Mouse (Mus musculus): ENCODE measurements around the gene Fnbp1l. TPM values are rescaled to one million over a fixed set of nuclear protein-coding genes. Genes with fewer than 3 reads are reported as not detected.

The Fnbp1l gene
- polyA plus RNA-seq, 1 experiment from 2014 or later = 56.3 TPM

- 48% methylated on average over 11 of the region's 11 CpGs for WGBS
- TF ChIP-seq CTCF (IDR thresholded peaks at IDR 0.05; ENCODE audit: low read depth) = no peak
- H3K36me3 ChIP-seq (ENCODE audit: insufficient read depth) = peaks cover 8% of the 10 kb centered on the region
- ATAC-seq (ENCODE audit: insufficient read depth) (no peak), DNase-seq (no peak)
- H3K9me3 ChIP-seq (ENCODE audit: low read depth, low read length) = no peaks in the 10 kb centered on the region
- no peak overlapping the region for H3K4me2 ChIP-seq
- peaks cover 9% of the 10 kb centered on the region for H3K4me1 ChIP-seq (ENCODE audit: insufficient read depth)
- H3K9ac ChIP-seq = no peak overlapping the region
- H3K27me3 ChIP-seq (ENCODE audit: insufficient read depth, low read length) = no peaks in the 10 kb centered on the region
- no peak overlapping the region for H3K4me3 ChIP-seq (ENCODE audit: low read depth, low read length)
- peak overlapping the region; percentile 36; the same call in 1 of the 2 replicates for H3K27ac ChIP-seq (ENCODE audit: low read depth)
Observed at GRCm38 (mm10) chr3:122509534-122510239, 109.8 kb downstream of the Fnbp1l start.

GRCm38 (mm10) chr3:122509084-122509483 lies 110.4 kb downstream of the Fnbp1l start:
- peaks cover 8% of the 10 kb centered on the region for H3K36me3 ChIP-seq (ENCODE audit: insufficient read depth)
- H3K27me3 ChIP-seq (ENCODE audit: insufficient read depth, low read length) = no peaks in the 10 kb centered on the region
- H3K27ac ChIP-seq (ENCODE audit: low read depth) = peak overlapping the region; percentile 36; the same call in 1 of the 2 replicates
- H3K4me1 ChIP-seq (ENCODE audit: insufficient read depth) = peaks cover 9% of the 10 kb centered on the region
- 29% methylated on average over 5 of the region's 5 CpGs for WGBS
- DNase-seq (peak; percentile 85), ATAC-seq (ENCODE audit: insufficient read depth) (peak; percentile 41; the same call in 1 of the 2 replicates)
- TF ChIP-seq CTCF (IDR thresholded peaks at IDR 0.05; ENCODE audit: low read depth) = peak; percentile 91
- H3K4me3 ChIP-seq (ENCODE audit: low read depth, low read length) = no peak overlapping the region
- H3K9me3 ChIP-seq (ENCODE audit: low read depth, low read length) = no peaks in the 10 kb centered on the region
- H3K4me2 ChIP-seq = no peak overlapping the region
- no peak overlapping the region for H3K9ac ChIP-seq

- DNase-seq (no peak), ATAC-seq (ENCODE audit: insufficient read depth) (no peak)
- WGBS = 92% methylated on average over 14 of the region's 14 CpGs
- Histone ChIP-seq H3K27ac (ENCODE audit: low read depth) (no peak overlapping the region), H3K36me3 (ENCODE audit: insufficient read depth) (peaks cover 5% of the 10 kb centered on the region), H3K4me2 (no peak overlapping the region), H3K4me1 (ENCODE audit: insufficient read depth) (peaks cover 9% of the 10 kb centered on the region), H3K9me3 (ENCODE audit: low read depth, low read length) (no peaks in the 10 kb centered on the region), H3K27me3 (ENCODE audit: insufficient read depth, low read length) (no peaks in the 10 kb centered on the region), H3K9ac (no peak overlapping the region), H3K4me3 (ENCODE audit: low read depth, low read length) (no peak overlapping the region)
- TF ChIP-seq CTCF (IDR thresholded peaks at IDR 0.05; ENCODE audit: low read depth) = no peak
Observed at GRCm38 (mm10) chr3:122507826-122508225, 111.7 kb downstream of the Fnbp1l start.

GRCm38 (mm10) chr3:122506343-122506916 lies 113.1 kb downstream of the Fnbp1l start:
- Histone ChIP-seq H3K4me1 (ENCODE audit: insufficient read depth) (peaks cover 9% of the 10 kb centered on the region), H3K27ac (ENCODE audit: low read depth) (no peak overlapping the region), H3K4me3 (ENCODE audit: low read depth, low read length) (no peak overlapping the region), H3K27me3 (ENCODE audit: insufficient read depth, low read length) (no peaks in the 10 kb centered on the region), H3K4me2 (no peak overlapping the region), H3K9me3 (ENCODE audit: low read depth, low read length) (no peaks in the 10 kb centered on the region), H3K36me3 (ENCODE audit: insufficient read depth) (no peaks in the 10 kb centered on the region), H3K9ac (no peak overlapping the region)
- peak; percentile 90 for DNase-seq
- 37% methylated on average over 10 of the region's 10 CpGs for WGBS
- TF ChIP-seq CTCF (IDR thresholded peaks at IDR 0.05; ENCODE audit: low read depth) = no peak
- peak; percentile 82 for ATAC-seq (ENCODE audit: insufficient read depth)

- no peak for ATAC-seq (ENCODE audit: insufficient read depth)
- H3K4me2 ChIP-seq = no peak overlapping the region
- H3K9me3 ChIP-seq (ENCODE audit: low read depth, low read length) = no peaks in the 10 kb centered on the region
- WGBS = 66% methylated on average over 9 of the region's 9 CpGs
- H3K27me3 ChIP-seq (ENCODE audit: insufficient read depth, low read length) = no peaks in the 10 kb centered on the region
- H3K4me1 ChIP-seq (ENCODE audit: insufficient read depth) = peaks cover 5% of the 10 kb centered on the region; the same call in 1 of the 2 replicates
- no peaks in the 10 kb centered on the region for H3K36me3 ChIP-seq (ENCODE audit: insufficient read depth)
- no peak for TF ChIP-seq CTCF (IDR thresholded peaks at IDR 0.05; ENCODE audit: low read depth)
- H3K4me3 ChIP-seq (ENCODE audit: low read depth, low read length) = no peak overlapping the region
- H3K9ac ChIP-seq = no peak overlapping the region
- no peak overlapping the region for H3K27ac ChIP-seq (ENCODE audit: low read depth)
- DNase-seq = no peak
Observed at GRCm38 (mm10) chr3:122500929-122501328, 118.6 kb downstream of the Fnbp1l start.

- DNase-seq (no peak), ATAC-seq (ENCODE audit: insufficient read depth) (no peak)
- H3K4me1 ChIP-seq (ENCODE audit: insufficient read depth) = peaks cover 5% of the 10 kb centered on the region; the same call in 1 of the 2 replicates
- no peaks in the 10 kb centered on the region for H3K36me3 ChIP-seq (ENCODE audit: insufficient read depth)
- 80% methylated on average over 6 of the region's 6 CpGs for WGBS
- H3K4me2 ChIP-seq = no peak overlapping the region
- H3K27me3 ChIP-seq (ENCODE audit: insufficient read depth, low read length) = no peaks in the 10 kb centered on the region
- H3K4me3 ChIP-seq (ENCODE audit: low read depth, low read length) = no peak overlapping the region
- H3K9me3 ChIP-seq (ENCODE audit: low read depth, low read length) = no peaks in the 10 kb centered on the region
- no peak for TF ChIP-seq CTCF (IDR thresholded peaks at IDR 0.05; ENCODE audit: low read depth)
- no peak overlapping the region for H3K9ac ChIP-seq
- H3K27ac ChIP-seq (ENCODE audit: low read depth) = no peak overlapping the region
Observed at GRCm38 (mm10) chr3:122499647-122500046, 119.9 kb downstream of the Fnbp1l start.

- TF ChIP-seq CTCF (IDR thresholded peaks at IDR 0.05; ENCODE audit: low read depth) = no peak
- Histone ChIP-seq H3K4me1 (ENCODE audit: insufficient read depth) (peaks cover 5% of the 10 kb centered on the region; the same call in 1 of the 2 replicates), H3K27ac (ENCODE audit: low read depth) (no peak overlapping the region), H3K9ac (no peak overlapping the region), H3K36me3 (ENCODE audit: insufficient read depth) (no peaks in the 10 kb centered on the region), H3K4me2 (no peak overlapping the region), H3K4me3 (ENCODE audit: low read depth, low read length) (no peak overlapping the region), H3K9me3 (ENCODE audit: low read depth, low read length) (no peaks in the 10 kb centered on the region), H3K27me3 (ENCODE audit: insufficient read depth, low read length) (no peaks in the 10 kb centered on the region)
- DNase-seq (no peak), ATAC-seq (ENCODE audit: insufficient read depth) (no peak)
- WGBS = 83% methylated on average over 7 of the region's 7 CpGs
Observed at GRCm38 (mm10) chr3:122498528-122498927, 121.0 kb downstream of the Fnbp1l start.
